Mouse (Mus musculus) layer of hippocampus, postnatal 14 days (tissue): Measurements from ENCODE around the gene Csgalnact2. TPM values are rescaled to one million over a fixed set of nuclear protein-coding genes. Genes with fewer than 3 reads are reported as not detected.

ENCODE experiments used
- DNase-seq, 2 experiments: peaks; one replicate each; pipeline ENCODE4 v3.0.0; 2021 to 2022; ENCODE audit warnings: low spot score in 2 of 2, mixed read lengths in 1 of 2
- long read RNA-seq, 2 experiments: library from polyadenylated mRNA; stranded (forward); transcript quantifications; one replicate each; pipeline ENCODE4 v2.0.0; 2021
- total RNA-seq, 2 experiments: library from RNA; stranded (reverse); gene quantifications; 2 replicates each; pipeline ENCODE4 v1.2.3; 2021

Gene Csgalnact2
- total RNA-seq: 10 to 100 TPM; 10.9 to 12.8 TPM
- long read RNA-seq, experiment 1, transcript Csgalnact2-201 (8 exons, 3,661 nt): major isoform, 11 of 14 reads
- long read RNA-seq, experiment 1, partial matches to known transcripts: 1 of 14 reads
- long read RNA-seq, experiment 1, other reads (novel, unspliced or antisense): 2 of 14 reads
- long read RNA-seq, experiment 2, transcript Csgalnact2-201 (8 exons, 3,661 nt): major isoform, 11 of 12 reads
- long read RNA-seq, experiment 2, partial matches to known transcripts: 0 of 12 reads
- long read RNA-seq, experiment 2, other reads (novel, unspliced or antisense): 1 of 12 reads

GRCm38 (mm10) chr6:118138731-118139709 lies at the start of gene Csgalnact2:
Csgalnact2 (minus strand) TSS chr6:118139140.
- DNase-seq: peak; percentile 91 to 93

DNA sequence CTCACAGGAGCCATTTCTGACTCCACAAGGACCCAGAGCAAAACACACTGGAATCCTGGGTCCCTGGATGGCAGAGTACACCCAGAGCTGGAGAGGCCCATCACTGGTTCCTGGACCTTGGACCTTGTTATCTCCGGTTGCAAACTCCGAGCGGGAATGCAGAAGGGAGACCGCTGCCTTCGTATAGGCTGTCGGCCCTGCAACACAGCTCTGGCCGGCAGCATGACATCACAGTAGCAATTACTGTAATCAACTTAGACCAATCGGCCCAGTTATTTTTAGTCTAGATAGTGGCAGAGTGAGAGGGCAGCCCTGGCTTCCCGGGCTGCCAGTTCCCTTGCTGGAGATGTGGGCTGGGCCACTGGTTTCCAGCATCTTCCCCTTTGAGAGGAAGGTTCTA lies 49.7 kb upstream of the Csgalnact2 start:
- no peak for DNase-seq

DNA sequence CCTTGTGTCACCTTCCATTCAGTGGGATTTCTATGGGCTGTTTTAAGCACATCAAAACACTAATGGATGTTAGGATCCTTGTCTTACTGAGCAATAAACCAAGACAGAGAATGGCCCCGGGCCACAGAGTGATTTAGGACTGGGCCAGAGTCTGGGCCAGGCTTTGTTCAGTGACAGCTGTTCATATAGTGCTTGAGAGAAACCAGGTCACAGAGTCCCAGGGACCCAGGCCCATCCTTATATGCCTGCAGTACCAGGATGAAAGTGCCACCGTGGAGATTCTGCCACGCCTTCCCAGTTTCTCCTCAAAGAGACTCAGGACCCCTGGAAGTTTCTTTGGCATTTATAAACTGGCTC lies 48.3 kb upstream of the Csgalnact2 start:
- DNase-seq: no peak

DNA sequence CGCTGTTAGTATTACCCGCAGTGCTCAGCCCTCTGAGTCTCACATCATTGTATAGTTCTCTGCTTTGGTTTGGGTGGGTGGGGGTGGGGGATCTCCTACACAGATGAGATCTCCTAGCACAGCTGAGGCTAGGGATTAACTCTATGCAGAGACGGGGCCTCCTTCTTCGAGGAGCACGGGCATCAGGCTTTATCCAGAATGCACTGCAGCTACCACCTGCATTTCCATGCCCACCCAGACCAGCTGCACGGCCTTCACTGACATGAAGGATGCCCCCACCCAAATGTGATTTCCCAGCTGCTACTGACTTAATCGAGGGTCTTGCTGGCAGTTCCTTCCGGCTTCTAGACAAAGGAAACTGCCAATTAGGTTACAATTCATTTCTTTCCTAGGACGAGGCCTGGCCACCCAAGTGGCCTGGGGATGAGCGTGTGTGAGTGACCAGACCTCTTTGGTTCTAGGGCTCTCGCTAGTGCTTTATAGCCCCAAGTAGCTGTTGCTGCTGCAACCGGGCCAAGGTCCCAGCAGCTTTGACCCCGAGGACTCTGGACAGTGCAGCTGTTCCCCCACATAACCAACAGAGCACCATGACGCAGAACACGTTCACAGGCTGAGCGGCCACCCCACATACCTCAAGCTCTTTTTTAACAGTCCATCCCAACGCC lies 47.8 kb upstream of the Csgalnact2 start:
- DNase-seq: no peak

DNA sequence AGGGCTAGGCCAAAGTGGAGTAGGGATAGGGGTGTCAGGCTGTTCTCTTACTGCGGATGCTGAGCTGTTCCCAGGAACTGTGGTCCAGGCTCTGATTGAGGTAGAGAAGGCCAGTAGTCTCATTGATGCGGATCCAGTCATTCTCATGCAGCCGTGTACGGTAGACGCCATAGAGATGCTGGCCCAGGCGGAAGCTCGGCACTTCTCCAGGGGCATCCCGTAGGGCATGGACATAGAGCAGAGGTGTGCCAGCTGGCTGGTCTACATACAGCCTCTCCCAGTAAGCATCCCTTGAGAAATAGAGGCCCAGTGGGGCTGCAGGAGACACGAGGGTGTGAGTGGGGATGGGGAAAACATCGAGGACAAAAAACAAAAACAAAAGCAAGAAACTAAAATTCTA lies 45.2 kb upstream of the Csgalnact2 start:
- DNase-seq: no peak

DNA sequence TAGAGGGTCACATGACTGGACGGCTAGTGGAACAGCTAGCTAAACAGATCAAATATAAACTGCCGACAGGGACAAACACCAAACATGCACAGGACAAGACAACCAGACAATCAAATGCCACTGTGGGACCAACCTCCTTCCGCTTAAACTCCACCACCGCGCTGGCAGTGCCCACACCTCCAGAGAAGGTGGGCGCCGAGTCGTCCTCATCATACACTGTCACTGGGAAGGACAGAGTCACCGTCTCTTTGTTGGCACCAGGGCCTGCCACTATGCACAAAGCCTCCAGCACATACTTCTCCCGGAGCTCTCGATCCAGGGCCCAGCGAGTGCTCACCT lies 41.1 kb upstream of the Csgalnact2 start:
- no peak for DNase-seq

DNA sequence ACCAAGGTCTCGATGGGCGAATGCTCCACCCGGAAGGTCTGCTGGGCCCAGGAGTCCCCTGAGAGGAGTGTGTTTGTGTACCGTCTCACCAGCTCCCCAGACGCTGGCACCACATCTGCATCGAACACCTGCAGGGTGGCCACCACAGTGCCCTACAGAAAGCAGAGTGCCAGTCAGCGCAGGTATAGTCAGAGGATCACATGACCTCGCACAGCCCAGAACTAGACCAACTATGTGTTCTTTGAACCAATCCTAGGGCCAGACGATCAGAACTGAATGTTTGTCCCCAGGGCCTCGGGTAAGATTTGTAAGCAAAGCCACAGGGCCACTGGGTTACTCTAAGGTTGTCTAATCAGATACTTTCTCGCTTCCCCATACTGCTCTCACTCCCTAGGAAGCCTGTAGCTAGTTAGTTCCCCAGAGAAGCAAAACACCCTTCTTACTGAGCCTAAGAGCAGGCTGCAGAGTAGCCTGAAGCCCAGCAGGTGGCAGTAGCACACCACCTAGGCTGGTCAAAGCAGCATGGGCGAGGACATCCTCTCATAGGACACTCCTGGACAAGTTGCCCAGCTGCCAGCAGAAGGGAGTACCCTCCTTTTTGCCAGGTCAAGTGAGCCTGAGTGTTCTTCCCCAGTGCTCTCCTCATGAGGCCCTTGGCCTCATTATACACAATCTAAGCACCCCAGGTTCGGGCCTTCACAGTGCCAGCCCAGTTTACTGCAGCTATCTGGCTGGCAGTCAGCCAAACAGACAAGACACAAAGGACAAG lies 40.6 kb upstream of the Csgalnact2 start:
- DNase-seq: peak; percentile 66 to 79

DNA sequence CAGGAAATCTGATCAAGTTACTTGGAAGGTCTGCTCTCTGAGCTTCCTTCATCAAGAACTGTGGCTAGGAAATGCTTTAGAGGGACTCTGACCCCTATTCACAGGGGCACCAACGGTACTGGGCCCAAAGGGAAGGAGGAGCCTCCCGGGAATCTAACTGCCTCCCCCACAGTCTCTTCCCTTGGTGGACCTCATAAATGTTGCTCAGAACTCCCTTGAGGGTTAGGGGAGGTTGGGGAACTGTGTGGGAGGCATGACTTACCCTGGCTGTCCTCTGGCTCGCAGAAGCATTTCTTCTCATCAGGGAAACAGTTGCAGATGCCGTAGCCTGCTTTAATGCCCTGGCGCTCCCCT lies 35.0 kb upstream of the Csgalnact2 start:
- DNase-seq: no peak

- no peak for DNase-seq
Measured at GRCm38 (mm10) chr6:118173251-118173974, 34.5 kb upstream of the Csgalnact2 start.

DNA sequence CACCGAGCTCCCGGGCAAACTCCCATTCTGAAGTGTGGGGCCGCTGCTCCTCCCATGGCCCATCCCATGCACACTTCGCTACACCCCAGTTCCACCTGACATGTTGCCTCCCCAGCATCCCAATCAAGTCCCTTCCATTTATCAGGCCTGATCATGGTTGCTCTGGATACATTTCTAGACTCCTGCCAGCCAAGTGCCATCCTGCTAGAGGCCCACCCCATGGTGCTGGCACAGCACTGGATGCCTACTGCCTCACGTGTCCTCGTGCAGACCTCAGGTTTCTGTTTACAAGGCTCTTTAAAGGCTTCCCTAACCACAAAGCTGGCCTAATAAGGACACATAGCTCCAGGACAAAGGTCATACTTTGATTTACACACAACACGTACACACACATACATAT lies 32.4 kb upstream of the Csgalnact2 start:
- no peak for DNase-seq

- no peak for DNase-seq
Measured at GRCm38 (mm10) chr6:118168106-118168505, 29.2 kb upstream of the Csgalnact2 start.

GRCm38 (mm10) chr6:118167013-118167412 lies 28.1 kb upstream of the Csgalnact2 start:
- no peak for DNase-seq

DNA sequence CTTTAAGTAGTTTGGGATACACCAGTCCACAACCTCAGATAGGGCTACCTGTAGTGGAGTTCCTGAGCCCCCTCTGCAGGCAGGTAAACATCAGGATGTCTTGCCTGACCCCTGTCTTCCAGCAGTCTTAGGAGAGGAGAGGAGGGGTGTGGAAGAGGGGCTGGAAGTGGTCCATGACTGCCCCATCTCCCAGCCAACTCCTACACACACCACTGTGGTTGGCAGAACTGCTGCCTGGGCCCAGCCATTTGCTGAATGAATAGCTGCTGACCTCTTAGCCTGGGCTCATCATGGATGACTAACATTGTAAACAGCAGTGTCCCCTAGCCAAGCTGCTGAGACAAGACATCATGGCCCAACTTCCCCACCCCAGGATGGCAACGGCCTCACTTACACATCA lies 26.6 kb upstream of the Csgalnact2 start:
- DNase-seq: no peak

- DNase-seq: no peak
Measured at GRCm38 (mm10) chr6:118164691-118165090, 25.8 kb upstream of the Csgalnact2 start.

- DNase-seq: no peak
Measured at GRCm38 (mm10) chr6:118163086-118163485, 24.1 kb upstream of the Csgalnact2 start.

- no peak for DNase-seq
Measured at GRCm38 (mm10) chr6:118162457-118163082, 23.6 kb upstream of the Csgalnact2 start.

- no peak for DNase-seq
Measured at GRCm38 (mm10) chr6:118153091-118153490, 14.2 kb upstream of the Csgalnact2 start.

DNA sequence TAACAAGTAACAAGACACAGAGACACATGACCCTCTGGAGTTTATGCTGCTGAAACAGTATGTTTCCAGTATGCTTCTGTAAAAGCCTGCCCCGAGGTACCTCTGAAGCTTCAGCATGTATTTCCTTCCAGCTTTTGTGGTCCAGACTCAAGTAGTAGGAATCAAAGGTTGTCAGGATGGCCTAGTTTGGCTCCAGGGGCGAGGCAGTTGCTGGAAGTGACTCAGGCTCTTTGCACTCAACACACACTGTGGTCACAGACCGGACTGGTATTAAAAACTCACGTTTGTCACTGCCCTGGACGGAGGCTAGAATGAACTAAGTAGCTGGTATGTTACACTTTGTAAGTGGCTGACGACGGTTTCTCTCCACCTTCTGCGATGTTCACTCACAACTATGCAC lies 12.0 kb upstream of the Csgalnact2 start:
- no peak for DNase-seq

GRCm38 (mm10) chr6:118150538-118150937 lies 11.6 kb upstream of the Csgalnact2 start:
- no peak for DNase-seq

DNA sequence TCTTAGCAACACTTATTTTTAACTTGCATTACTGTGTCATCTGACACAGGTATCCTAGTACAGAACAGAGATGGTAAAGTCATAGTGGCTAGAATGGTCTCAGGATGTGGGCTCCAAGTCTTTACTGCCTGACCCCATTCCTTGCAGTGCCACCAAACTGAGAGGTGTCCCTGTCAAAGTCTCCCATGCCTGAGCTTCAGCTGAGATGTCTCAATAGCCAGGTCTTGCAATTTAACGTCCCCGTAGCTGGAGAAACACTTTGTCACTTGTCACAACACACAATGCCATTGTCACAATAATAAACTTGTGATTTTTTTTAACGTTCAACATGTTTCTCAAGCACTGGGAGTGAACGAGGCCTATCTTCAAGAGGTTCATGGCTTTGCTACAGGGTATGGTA lies 11.2 kb upstream of the Csgalnact2 start:
- DNase-seq: no peak
